Mouse (Mus musculus): ENCODE measurements at regions not wholly inside any gene's neighbourhood (a gene's known extent, or its start where the extent isn't known, plus 50 kb on each side); places are given as distances from the start of the nearest gene placed in this dataset.

- Histone ChIP-seq H3K4me1 (ENCODE audit: control insufficient read depth, insufficient read depth, low read length) (no peaks in the 10 kb centered on the region), H3K36me3 (ENCODE audit: control insufficient read depth, insufficient read depth, low read length) (no peaks in the 10 kb centered on the region), H3K9ac (ENCODE audit: low read depth, low read length) (no peak overlapping the region), H3K27me3 (replicated peaks; ENCODE audit: control insufficient read depth, insufficient read depth, low read length) (no peaks in the 10 kb centered on the region), H3K9me3 (ENCODE audit: control insufficient read depth, low read length) (no peaks in the 10 kb centered on the region), H3K4me2 (ENCODE audit: low read depth, low read length) (no peak overlapping the region), H3K27ac (ENCODE audit: low read length) (no peak overlapping the region), H3K4me3 (ENCODE audit: low read length) (no peak overlapping the region)
- 89% methylated on average over 3 of the region's 3 CpGs for WGBS
- ATAC-seq: no peak
Observed at GRCm38 (mm10) chr12:26784426-26784825, 315.4 kb downstream of the Cmpk2 start.

GRCm38 (mm10) chr12:26783800-26784199 lies 314.8 kb downstream of the Cmpk2 start:
- Histone ChIP-seq H3K4me1 (ENCODE audit: control insufficient read depth, insufficient read depth, low read length) (no peaks in the 10 kb centered on the region), H3K9me3 (ENCODE audit: control insufficient read depth, low read length) (no peaks in the 10 kb centered on the region), H3K27me3 (replicated peaks; ENCODE audit: control insufficient read depth, insufficient read depth, low read length) (no peaks in the 10 kb centered on the region), H3K4me3 (ENCODE audit: low read length) (no peak overlapping the region), H3K27ac (ENCODE audit: low read length) (no peak overlapping the region), H3K36me3 (ENCODE audit: control insufficient read depth, insufficient read depth, low read length) (no peaks in the 10 kb centered on the region), H3K9ac (ENCODE audit: low read depth, low read length) (no peak overlapping the region), H3K4me2 (ENCODE audit: low read depth, low read length) (no peak overlapping the region)
- ATAC-seq: no peak
- WGBS: 87% methylated on average over 3 of the region's 3 CpGs

- no peak for ATAC-seq
- 77% methylated on average over 3 of the region's 3 CpGs for WGBS
- no peaks in the 10 kb centered on the region for H3K36me3 ChIP-seq (ENCODE audit: control insufficient read depth, insufficient read depth, low read length)
- H3K27ac ChIP-seq (ENCODE audit: low read length): no peak overlapping the region
- H3K9ac ChIP-seq (ENCODE audit: low read depth, low read length): no peak overlapping the region
- H3K4me2 ChIP-seq (ENCODE audit: low read depth, low read length): no peak overlapping the region
- no peak overlapping the region for H3K4me3 ChIP-seq (ENCODE audit: low read length)
- no peaks in the 10 kb centered on the region for H3K4me1 ChIP-seq (ENCODE audit: control insufficient read depth, insufficient read depth, low read length)
- H3K27me3 ChIP-seq (replicated peaks; ENCODE audit: control insufficient read depth, insufficient read depth, low read length): no peaks in the 10 kb centered on the region
- no peaks in the 10 kb centered on the region for H3K9me3 ChIP-seq (ENCODE audit: control insufficient read depth, low read length)
Observed at GRCm38 (mm10) chr12:26781537-26781936, 312.5 kb downstream of the Cmpk2 start.

GRCm38 (mm10) chr12:26778796-26779195 lies 309.8 kb downstream of the Cmpk2 start:
- H3K27me3 ChIP-seq (replicated peaks; ENCODE audit: control insufficient read depth, insufficient read depth, low read length): no peaks in the 10 kb centered on the region
- no peak overlapping the region for H3K9ac ChIP-seq (ENCODE audit: low read depth, low read length)
- no peak for ATAC-seq
- H3K9me3 ChIP-seq (ENCODE audit: control insufficient read depth, low read length): no peaks in the 10 kb centered on the region
- H3K4me3 ChIP-seq (ENCODE audit: low read length): no peak overlapping the region
- H3K27ac ChIP-seq (ENCODE audit: low read length): no peak overlapping the region
- 69% methylated on average over 3 of the region's 3 CpGs for WGBS
- no peaks in the 10 kb centered on the region for H3K36me3 ChIP-seq (ENCODE audit: control insufficient read depth, insufficient read depth, low read length)
- no peaks in the 10 kb centered on the region for H3K4me1 ChIP-seq (ENCODE audit: control insufficient read depth, insufficient read depth, low read length)
- no peak overlapping the region for H3K4me2 ChIP-seq (ENCODE audit: low read depth, low read length)

GRCm38 (mm10) chr12:26776986-26777385 lies 308.0 kb downstream of the Cmpk2 start:
- 87% methylated on average over 1 of the region's 1 CpGs for WGBS
- Histone ChIP-seq H3K27ac (ENCODE audit: low read length) (no peak overlapping the region), H3K27me3 (replicated peaks; ENCODE audit: control insufficient read depth, insufficient read depth, low read length) (no peaks in the 10 kb centered on the region), H3K4me2 (ENCODE audit: low read depth, low read length) (no peak overlapping the region), H3K4me1 (ENCODE audit: control insufficient read depth, insufficient read depth, low read length) (no peaks in the 10 kb centered on the region), H3K9me3 (ENCODE audit: control insufficient read depth, low read length) (no peaks in the 10 kb centered on the region), H3K4me3 (ENCODE audit: low read length) (no peak overlapping the region), H3K36me3 (ENCODE audit: control insufficient read depth, insufficient read depth, low read length) (no peaks in the 10 kb centered on the region), H3K9ac (ENCODE audit: low read depth, low read length) (no peak overlapping the region)
- no peak for ATAC-seq

GRCm38 (mm10) chr12:26774016-26774415 lies 305.0 kb downstream of the Cmpk2 start:
- H3K4me2 ChIP-seq (ENCODE audit: low read depth, low read length): no peak overlapping the region
- no peak overlapping the region for H3K9ac ChIP-seq (ENCODE audit: low read depth, low read length)
- no peaks in the 10 kb centered on the region for H3K9me3 ChIP-seq (ENCODE audit: control insufficient read depth, low read length)
- no peaks in the 10 kb centered on the region for H3K27me3 ChIP-seq (replicated peaks; ENCODE audit: control insufficient read depth, insufficient read depth, low read length)
- H3K36me3 ChIP-seq (ENCODE audit: control insufficient read depth, insufficient read depth, low read length): no peaks in the 10 kb centered on the region
- H3K4me3 ChIP-seq (ENCODE audit: low read length): no peak overlapping the region
- no peaks in the 10 kb centered on the region for H3K4me1 ChIP-seq (ENCODE audit: control insufficient read depth, insufficient read depth, low read length)
- WGBS: 75% methylated on average over 2 of the region's 2 CpGs
- no peak overlapping the region for H3K27ac ChIP-seq (ENCODE audit: low read length)
- no peak for ATAC-seq

- no peak overlapping the region for H3K9ac ChIP-seq (ENCODE audit: low read depth, low read length)
- WGBS: 76% methylated on average over 1 of the region's 1 CpGs
- H3K27me3 ChIP-seq (replicated peaks; ENCODE audit: control insufficient read depth, insufficient read depth, low read length): no peaks in the 10 kb centered on the region
- H3K4me1 ChIP-seq (ENCODE audit: control insufficient read depth, insufficient read depth, low read length): no peaks in the 10 kb centered on the region
- no peak overlapping the region for H3K4me2 ChIP-seq (ENCODE audit: low read depth, low read length)
- no peak overlapping the region for H3K27ac ChIP-seq (ENCODE audit: low read length)
- H3K4me3 ChIP-seq (ENCODE audit: low read length): no peak overlapping the region
- ATAC-seq: no peak
- no peaks in the 10 kb centered on the region for H3K9me3 ChIP-seq (ENCODE audit: control insufficient read depth, low read length)
- H3K36me3 ChIP-seq (ENCODE audit: control insufficient read depth, insufficient read depth, low read length): no peaks in the 10 kb centered on the region
Observed at GRCm38 (mm10) chr12:26770753-26771583, 302.0 kb downstream of the Cmpk2 start.

- Histone ChIP-seq H3K4me2 (ENCODE audit: low read depth, low read length) (no peak overlapping the region), H3K27me3 (replicated peaks; ENCODE audit: control insufficient read depth, insufficient read depth, low read length) (no peaks in the 10 kb centered on the region), H3K4me3 (ENCODE audit: low read length) (no peak overlapping the region), H3K4me1 (ENCODE audit: control insufficient read depth, insufficient read depth, low read length) (no peaks in the 10 kb centered on the region), H3K36me3 (ENCODE audit: control insufficient read depth, insufficient read depth, low read length) (no peaks in the 10 kb centered on the region), H3K9ac (ENCODE audit: low read depth, low read length) (no peak overlapping the region), H3K27ac (ENCODE audit: low read length) (no peak overlapping the region), H3K9me3 (ENCODE audit: control insufficient read depth, low read length) (no peaks in the 10 kb centered on the region)
- WGBS: 67% methylated on average over 3 of the region's 3 CpGs
- no peak for ATAC-seq
Observed at GRCm38 (mm10) chr12:26767551-26767950, 298.5 kb downstream of the Cmpk2 start.

- Histone ChIP-seq H3K27me3 (replicated peaks; ENCODE audit: control insufficient read depth, insufficient read depth, low read length) (no peaks in the 10 kb centered on the region), H3K4me1 (ENCODE audit: control insufficient read depth, insufficient read depth, low read length) (no peaks in the 10 kb centered on the region), H3K36me3 (ENCODE audit: control insufficient read depth, insufficient read depth, low read length) (no peaks in the 10 kb centered on the region), H3K4me2 (ENCODE audit: low read depth, low read length) (no peak overlapping the region), H3K27ac (ENCODE audit: low read length) (no peak overlapping the region), H3K9ac (ENCODE audit: low read depth, low read length) (no peak overlapping the region), H3K9me3 (ENCODE audit: control insufficient read depth, low read length) (no peaks in the 10 kb centered on the region), H3K4me3 (ENCODE audit: low read length) (no peak overlapping the region)
- ATAC-seq: no peak
- 56% methylated on average over 9 of the region's 9 CpGs for WGBS
Observed at GRCm38 (mm10) chr12:26758657-26759325, 289.8 kb downstream of the Cmpk2 start.
